In genomic region chr10:81292554-81293333, GRCm38 (mm10) we compare ENCODE assay signal across 8 mouse cellular contexts. TPM values are rescaled to one million over a fixed set of nuclear protein-coding genes. Genes with fewer than 3 reads are reported as not detected.
DNase-seq lines count a peak whose midpoint lies in the region; ATAC-seq lines count a peak whose summit lies in the region.

Gene Pip5k1c, plus strand, starts transcription at chr10:81292963.

- peak; percentile 100 for DNase-seq in ES-CJ7 (ENCODE audit: low read depth, low spot score)
- peak; percentile 100 for DNase-seq in cerebellum, adult 11 months
- peak; percentile 99 for DNase-seq in forebrain, embryonic 14.5 days (ENCODE audit: low spot score)
- DNase-seq in heart, postnatal 14 days: peak; percentile 99
- peak; percentile 100 for DNase-seq in layer of hippocampus, adult 11-12 months (ENCODE audit: low spot score)
- peak; percentile 100 for DNase-seq in lung, adult 18-20 months
- peak; percentile 100 for DNase-seq in testis, postnatal 14 days (ENCODE audit: low spot score)

- peaks cover 16% of the 10 kb centered on the region for H3K4me1 ChIP-seq in forebrain, embryonic 14.5 days (ENCODE audit: control insufficient read depth, insufficient read depth, low read length)
- peaks cover 51% of the 10 kb centered on the region for H3K4me1 ChIP-seq in neural tube, embryonic 15.5 days

- peak within 1 kb of the TSS; percentile 56 for H3K4me3 ChIP-seq in forebrain, embryonic 14.5 days (ENCODE audit: low read depth, low read length)
- peak within 1 kb of the TSS; percentile 90 for H3K4me3 ChIP-seq in neural tube, embryonic 15.5 days (replicated peaks)

- WGBS in forebrain, embryonic 14.5 days: 1% methylated on average over 76 of the region's 80 CpGs
- under 1% methylated on average over 80 of the region's 80 CpGs for WGBS in neural tube, embryonic 15.5 days

- no peaks in the 10 kb centered on the region for H3K9me3 ChIP-seq in forebrain, embryonic 14.5 days (replicated peaks; ENCODE audit: control insufficient read depth, low read length)
- no peaks in the 10 kb centered on the region for H3K9me3 ChIP-seq in neural tube, embryonic 15.5 days (replicated peaks)

- H3K27ac ChIP-seq in forebrain, embryonic 14.5 days (ENCODE audit: low read depth, low read length): peak within 1 kb of the TSS; percentile 88
- peak within 1 kb of the TSS; percentile 88 for H3K27ac ChIP-seq in neural tube, embryonic 15.5 days (replicated peaks)

- H3K4me2 ChIP-seq in forebrain, embryonic 14.5 days (ENCODE audit: low read length): peak within 1 kb of the TSS; percentile 99
- H3K4me2 ChIP-seq in neural tube, embryonic 15.5 days: peak within 1 kb of the TSS; percentile 95

- intact Hi-C loops in heart, postnatal 14 days (cut with DNase I): no loop called here

- H3K27me3 ChIP-seq in forebrain, embryonic 14.5 days (replicated peaks; ENCODE audit: control insufficient read depth, insufficient read depth, low read length): no peaks in the 10 kb centered on the region
- peaks cover 27% of the 10 kb centered on the region for H3K27me3 ChIP-seq in neural tube, embryonic 15.5 days (replicated peaks)

- peak; percentile 96 for ATAC-seq in forebrain, embryonic 14.5 days
- ATAC-seq in neural tube, embryonic 15.5 days (ENCODE audit: low FRiP score): peak; percentile 94

- peaks cover 4% of the 10 kb centered on the region; the same call in 1 of the 2 replicates for H3K36me3 ChIP-seq in forebrain, embryonic 14.5 days (ENCODE audit: control insufficient read depth, insufficient read depth, low read length)
- no peaks in the 10 kb centered on the region for H3K36me3 ChIP-seq in neural tube, embryonic 15.5 days

- H3K9ac ChIP-seq in forebrain, embryonic 14.5 days (ENCODE audit: low read length): peak within 1 kb of the TSS; percentile 85
- peak within 1 kb of the TSS; percentile 91 for H3K9ac ChIP-seq in neural tube, embryonic 15.5 days (replicated peaks)

RNA-seq across cellular contexts. Expression of gene Pip5k1c, which starts in this region (rescaled TPM):
- polyA plus RNA-seq in forebrain, embryonic 14.5 days (2014; fragmentation: Nextera tagmentation; extraction: Ambion mirVana): 76.4 and 114 TPM in 2 replicates
- total RNA-seq in heart, postnatal 14 days (2021): 10 to 100 TPM; 34.8 to 36.7 TPM
- 116 and 124 TPM in 2 replicates for polyA plus RNA-seq in neural tube, embryonic 15.5 days (2015; fragmentation: Nextera tagmentation; extraction: Ambion mirVana)

Comparison
In these comparisons a context has a peak if more than half of its experiments do, and no peak if none do; other contexts are left out.
1. Peak in every context shown above with its lines: DNase-seq, ATAC-seq, H3K4me3 ChIP-seq and H3K27ac ChIP-seq.